Mouse (Mus musculus) CH12.LX (cell line): ENCODE measurements around the gene Slc9a9.

Source experiments
- MAX ChIP-seq: IDR thresholded peaks from 2 replicates; pipeline ENCODE4 v1.6.1; 2011; ENCODE audit warnings: low read length, improper control_type of control experiment
- MAZ ChIP-seq: IDR thresholded peaks from 2 replicates; pipeline ENCODE4 v1.6.1; 2012; ENCODE audit warnings: low read depth, mild to moderate bottlenecking, inconsistent platforms, low read length, improper control_type of control experiment, moderate library complexity
- MYC ChIP-seq: IDR thresholded peaks from 2 replicates; pipeline ENCODE4 v1.6.1; 2011; ENCODE audit warnings: low read depth, mild to moderate bottlenecking, improper control_type of control experiment, low read length
- POLR2AphosphoS2 ChIP-seq: IDR thresholded peaks from 2 replicates; pipeline ENCODE4 v1.6.1; 2011; ENCODE audit warnings: low read depth, low read length, improper control_type of control experiment
- RCOR1 ChIP-seq: conservative IDR thresholded peaks from 2 replicates; pipeline ENCODE4 v1.6.1; 2012; ENCODE audit warnings: low read depth, mild to moderate bottlenecking, inconsistent platforms, low read length, improper control_type of control experiment
- USF1 ChIP-seq: IDR thresholded peaks from 2 replicates; pipeline ENCODE4 v1.6.1; 2014; ENCODE audit warnings: low read depth, mild to moderate bottlenecking, inconsistent platforms, low read length, improper control_type of control experiment
- ZC3H11A ChIP-seq: IDR thresholded peaks from 2 replicates; pipeline ENCODE4 v1.6.1; 2012; ENCODE audit warnings: low read depth, mild to moderate bottlenecking, inconsistent platforms, low read length, improper control_type of control experiment

- no peak for TF ChIP-seq MAX
- TF ChIP-seq ZC3H11A = no peak
- no peak for TF ChIP-seq RCOR1
- TF ChIP-seq MAZ = no peak
- no peak for TF ChIP-seq USF1
- TF ChIP-seq MYC = no peak
- TF ChIP-seq POLR2AphosphoS2 = no peak
Measured at GRCm38 (mm10) chr9:94838479-94839031, 168.8 kb downstream of the Slc9a9 start.
